Mouse (Mus musculus) C2C12 (cell line): ENCODE data around the gene Slc25a33.

Source experiments
- CTCF ChIP-seq: IDR thresholded peaks from one replicate; pipeline ENCODE4 v1.5.1; 2011; ENCODE audit not compliant: control insufficient read depth, insufficient read depth, insufficient read length
- FOSL1 ChIP-seq: IDR thresholded peaks from one replicate; pipeline ENCODE4 v1.8.0; 2011; ENCODE audit warnings: mild to moderate bottlenecking, low read length; ENCODE audit not compliant: poor library complexity, insufficient read depth, severe bottlenecking

GRCm38 (mm10) chr4:149698197-149698821 is 75.8 kb downstream of the Slc25a33 start:
- TF ChIP-seq FOSL1, result no peak
- peak; percentile 89 for TF ChIP-seq CTCF
